Mouse (Mus musculus): ENCODE results near the gene Lgi2.

Gene Lgi2

DNA sequence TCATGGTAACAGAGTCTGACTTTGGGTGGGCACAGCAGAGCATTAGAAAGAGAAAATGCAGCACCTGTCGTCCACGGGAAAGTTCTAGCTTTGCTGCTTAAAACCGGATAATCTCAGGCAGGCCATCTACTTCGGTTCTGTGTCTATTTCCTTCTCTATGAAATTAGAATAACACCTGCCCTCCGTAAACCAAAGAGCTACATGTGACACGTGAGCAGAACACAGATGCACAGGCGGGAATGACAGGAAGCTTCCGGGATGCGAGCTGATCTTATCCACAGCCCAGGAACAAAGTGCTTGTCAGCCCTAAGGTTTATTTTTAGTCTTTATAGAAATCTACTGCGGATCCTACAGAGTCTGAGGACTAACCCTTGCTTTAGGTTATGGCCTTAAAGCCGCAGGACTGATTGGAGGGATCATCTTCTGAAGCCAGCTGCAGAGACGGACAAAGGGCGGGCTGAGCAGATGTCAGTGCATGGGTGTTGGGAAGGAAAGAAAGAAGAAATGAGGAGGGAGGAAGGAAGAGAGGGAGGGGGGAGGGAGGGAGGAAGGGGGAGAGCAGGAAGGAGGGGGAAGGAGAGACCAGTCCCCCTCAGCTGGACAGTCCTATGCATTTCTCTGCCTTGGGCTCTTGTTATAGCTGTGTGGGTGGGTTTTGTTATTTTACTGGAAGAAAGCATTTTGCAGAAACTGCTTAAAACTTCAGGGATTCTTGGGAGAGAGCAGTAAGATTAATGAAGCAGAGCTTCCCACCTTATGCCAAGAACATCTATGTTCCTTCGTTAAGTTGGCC lies 31.3 kb downstream of the Lgi2 start:
- no peak for DNase-seq

DNA sequence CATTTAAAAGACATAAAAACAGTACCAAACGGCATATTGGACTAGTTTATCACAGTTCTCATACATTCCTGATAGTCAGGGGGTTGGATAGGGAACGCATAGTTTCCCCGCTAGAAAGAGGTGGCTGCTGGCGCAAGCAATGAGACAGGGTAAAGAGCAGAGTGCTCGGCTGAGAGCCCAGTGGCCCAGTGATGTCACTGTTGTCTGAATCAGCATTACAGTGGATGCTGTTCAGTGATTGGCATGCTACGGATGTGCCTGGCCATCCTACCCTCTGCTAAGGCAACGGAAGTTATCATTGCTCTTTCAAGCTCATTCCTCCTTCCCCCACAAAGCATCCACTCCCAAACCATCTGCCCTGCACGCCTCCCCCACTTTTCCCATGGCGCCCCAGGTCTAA lies 32.6 kb downstream of the Lgi2 start:
- DNase-seq, result peak; percentile 52

DNA sequence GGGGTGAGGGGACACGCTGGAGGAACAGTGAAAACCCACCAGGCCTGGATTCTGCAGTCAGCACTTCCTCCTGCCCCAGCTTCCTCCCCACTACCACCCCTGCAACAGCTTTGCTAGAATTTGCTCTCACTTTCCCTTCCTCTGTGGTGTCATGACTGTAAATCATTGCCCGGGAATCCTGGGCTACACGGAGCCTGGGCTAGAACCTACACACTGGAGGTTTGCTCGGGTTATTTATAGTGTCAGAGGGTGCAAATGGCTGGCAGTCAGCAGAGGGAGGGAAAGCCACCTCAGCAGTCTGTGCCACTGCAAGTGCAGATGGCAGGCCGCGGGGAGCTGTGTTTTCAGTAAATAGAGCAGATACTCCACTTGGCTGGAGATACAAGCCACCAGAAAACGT lies 37.7 kb downstream of the Lgi2 start:
- no peak for DNase-seq

DNA sequence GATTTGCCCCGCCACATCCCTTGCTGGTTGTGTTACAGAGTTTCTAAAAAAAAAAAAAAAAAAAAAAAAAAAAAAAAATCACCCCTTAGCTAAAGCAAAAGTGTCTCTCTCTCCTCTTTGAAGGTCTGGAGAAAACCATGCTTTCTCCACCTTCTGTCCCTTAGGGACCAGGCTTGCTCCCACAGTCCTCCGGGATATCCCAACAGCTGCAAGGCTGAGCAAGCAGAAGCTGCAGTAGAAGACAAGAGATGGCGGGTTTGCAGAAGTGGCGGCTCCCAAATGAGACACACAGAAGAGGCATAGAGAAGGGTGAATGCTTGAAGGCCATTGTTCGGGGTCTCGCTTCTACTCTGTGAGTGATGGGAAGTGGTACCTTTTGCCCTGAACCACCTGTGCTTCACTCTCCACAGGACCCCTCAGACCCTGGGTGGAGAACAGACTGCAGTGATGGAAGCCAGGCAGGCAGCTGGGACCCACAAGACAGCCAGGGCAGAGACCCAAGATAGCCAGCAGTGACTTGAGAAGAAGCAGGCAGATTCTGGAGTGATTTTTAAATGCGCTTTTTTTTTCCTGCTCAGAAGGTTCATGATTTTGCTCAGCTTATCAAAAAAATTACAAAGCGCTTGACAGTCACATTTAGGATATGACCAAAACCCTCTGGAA lies 39.8 kb downstream of the Lgi2 start:
- DNase-seq, result no peak

DNA sequence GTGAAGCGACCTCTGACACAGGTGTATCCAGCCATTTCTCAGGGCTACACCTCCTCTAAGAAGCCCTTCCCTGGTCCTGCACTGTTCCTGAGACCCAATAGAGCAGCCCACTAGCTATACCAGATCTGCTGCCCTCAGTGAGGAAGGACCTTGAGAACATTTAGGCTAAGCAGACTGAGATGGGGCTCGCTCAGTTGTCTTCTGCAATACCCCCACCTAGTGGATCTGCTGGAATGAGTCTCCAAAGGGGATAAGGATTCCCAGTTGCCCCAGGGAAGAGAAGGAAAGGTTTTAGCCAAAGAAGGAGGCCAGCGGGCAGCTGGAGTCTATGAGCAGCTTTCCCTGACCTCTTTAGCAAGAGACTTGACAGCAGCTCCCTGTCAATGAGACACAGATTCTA lies 42.1 kb downstream of the Lgi2 start:
- peak; percentile 46 for DNase-seq

DNA sequence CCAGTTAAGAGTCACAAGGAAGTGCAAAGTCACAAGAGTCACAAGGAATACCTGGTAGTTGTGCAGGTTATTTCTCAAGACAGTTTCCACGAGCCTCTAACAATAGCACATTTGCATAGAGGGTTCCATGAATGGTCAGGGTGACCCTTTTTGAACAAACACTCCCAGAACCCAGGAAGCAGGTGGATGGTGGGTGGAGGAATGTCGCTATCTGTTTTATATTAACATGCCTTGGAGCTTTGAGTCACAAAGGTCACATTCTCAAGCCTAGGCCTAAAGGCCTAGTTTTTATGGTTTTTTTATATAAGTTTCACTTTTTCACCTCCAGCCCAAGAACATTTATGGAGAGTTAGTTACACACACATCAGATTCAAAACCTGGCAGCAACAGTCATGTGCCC lies 46.3 kb downstream of the Lgi2 start:
- peak; percentile 72 for DNase-seq

DNA sequence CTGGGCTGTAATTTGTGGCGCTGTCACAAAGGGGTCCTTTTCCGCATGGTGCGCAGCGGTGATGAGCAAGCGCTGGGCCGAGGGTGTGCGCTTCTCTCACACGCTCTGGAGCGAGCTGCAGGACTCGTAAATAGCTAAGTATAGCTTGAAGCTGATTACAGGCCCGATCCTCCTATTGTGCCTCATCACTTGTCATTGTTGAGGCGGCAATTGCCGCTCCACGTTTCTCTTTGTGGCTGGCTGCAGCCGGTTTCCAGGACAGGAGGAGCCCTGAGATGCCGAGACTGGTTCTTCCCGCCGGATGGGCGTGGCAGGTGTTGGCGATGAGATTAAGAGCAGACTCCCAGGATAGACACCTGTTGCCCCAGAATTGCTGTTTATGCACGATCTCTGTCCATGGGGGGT lies 50.2 kb downstream of the Lgi2 start:
- no peak for DNase-seq

DNA sequence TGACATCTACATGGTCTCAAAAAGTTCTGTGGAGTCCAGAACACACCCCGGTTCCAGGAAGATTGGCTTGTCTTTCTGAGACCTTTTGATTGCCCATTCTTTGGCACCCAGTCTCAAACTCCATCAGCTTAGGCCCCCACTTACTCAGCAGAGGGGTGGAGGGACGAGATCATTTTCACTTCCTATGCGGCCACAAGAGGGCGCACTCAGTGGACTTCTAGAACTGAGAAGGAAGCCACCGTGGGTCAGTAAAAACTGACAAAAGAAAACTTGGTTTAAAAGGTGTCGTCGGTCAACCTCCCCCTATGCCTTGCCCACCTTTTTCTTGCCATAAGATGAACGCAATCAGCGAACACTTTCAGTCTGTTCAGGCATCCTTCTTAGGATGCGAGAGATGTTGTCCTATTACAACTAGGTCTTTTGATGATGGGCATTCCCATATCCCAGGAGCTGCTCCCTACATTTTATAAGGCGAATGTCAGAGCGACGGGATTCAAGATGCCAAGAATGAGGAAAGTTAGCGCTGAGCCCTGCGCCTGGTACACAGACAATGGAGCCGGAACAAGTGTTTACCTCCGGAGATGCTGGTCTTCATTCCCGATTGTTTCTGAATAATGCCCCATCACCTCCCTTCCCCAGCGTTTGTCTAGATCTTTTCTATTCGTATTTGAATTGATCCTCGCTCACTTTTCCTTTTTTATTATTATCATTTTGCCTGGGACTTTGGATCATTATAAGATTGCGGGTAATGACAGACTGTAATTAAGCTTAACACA lies 50.8 kb downstream of the Lgi2 start:
- DNase-seq, result peak; percentile 69

DNA sequence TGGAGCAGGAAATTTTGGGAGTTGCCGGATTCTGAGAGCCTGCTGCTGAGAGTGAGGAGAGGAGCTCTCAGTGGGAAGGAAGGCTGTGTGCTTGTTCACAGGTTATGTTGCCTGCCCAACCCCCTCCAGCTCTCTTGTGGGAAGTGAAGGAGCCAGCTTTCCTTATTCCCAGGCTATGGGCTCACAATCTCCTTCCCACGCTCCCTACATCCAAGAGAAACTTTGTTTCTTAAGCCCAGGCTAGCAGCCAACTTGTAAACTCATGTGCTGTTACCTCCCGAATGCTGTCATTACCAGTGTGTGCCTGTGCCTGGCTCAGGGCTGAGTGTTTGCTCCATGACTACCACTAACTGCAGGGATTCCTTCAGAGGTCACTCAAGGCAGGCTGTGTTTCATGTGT lies 55.2 kb downstream of the Lgi2 start:
- DNase-seq, result no peak

DNA sequence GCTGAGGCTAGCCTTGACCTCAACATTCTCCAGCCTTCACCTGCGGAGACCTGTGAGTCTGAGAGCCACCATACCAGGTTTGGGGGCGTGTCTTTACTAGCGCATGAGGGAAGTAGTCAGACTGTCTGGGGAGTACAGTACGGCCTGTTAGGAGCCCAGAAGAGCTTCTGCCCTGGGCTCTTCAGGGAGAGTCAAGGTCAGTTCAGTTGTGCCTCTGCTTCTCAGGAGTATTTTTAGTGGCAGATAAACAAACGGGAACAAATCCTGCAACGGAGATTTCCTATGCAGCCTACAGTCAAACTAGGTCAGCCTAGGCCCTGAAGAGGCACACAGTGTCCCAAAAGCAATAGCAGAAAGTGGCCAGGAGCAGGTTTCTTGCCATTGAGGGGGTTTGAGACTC lies 56.8 kb downstream of the Lgi2 start:
- DNase-seq, result no peak

DNA sequence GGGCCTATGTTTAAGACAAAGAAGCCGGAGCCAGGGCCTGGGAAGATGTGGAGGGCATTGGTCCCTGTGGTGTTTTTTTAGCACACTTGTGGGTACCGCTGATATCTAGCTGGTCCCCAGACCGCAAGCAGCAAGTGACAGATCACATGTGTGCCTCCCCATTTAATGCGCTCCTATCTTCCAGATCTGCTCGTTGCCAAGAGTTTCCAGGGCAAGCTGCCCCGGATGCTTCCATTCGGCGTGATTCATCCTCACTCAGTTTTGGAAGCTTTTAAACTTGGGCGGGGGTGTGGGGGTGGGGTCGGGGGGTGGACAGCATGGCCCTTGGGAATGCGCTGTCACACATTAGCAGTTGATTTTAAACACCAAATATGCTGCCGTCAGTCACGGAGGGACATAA lies 61.6 kb downstream of the Lgi2 start:
- DNase-seq, result no peak

DNA sequence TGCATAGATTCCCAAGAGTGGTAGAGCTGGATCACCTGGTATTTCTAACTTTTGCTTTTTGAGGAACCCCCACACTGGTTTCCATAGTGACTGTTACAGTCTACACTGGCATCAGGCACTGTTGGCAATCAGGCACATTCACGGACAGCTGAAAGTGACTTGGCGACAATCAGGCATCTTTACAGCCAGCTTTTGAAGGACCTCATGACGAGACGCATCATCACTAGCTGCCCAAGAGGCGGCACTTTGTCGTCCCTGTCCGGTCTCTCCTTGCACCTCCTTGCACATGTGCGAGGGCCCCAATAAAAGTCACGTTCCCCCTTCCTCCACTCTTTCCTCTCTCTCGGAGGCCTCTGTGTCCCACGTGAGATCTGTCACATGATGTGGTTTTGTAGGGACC lies 62.1 kb downstream of the Lgi2 start:
- DNase-seq, result no peak

DNA sequence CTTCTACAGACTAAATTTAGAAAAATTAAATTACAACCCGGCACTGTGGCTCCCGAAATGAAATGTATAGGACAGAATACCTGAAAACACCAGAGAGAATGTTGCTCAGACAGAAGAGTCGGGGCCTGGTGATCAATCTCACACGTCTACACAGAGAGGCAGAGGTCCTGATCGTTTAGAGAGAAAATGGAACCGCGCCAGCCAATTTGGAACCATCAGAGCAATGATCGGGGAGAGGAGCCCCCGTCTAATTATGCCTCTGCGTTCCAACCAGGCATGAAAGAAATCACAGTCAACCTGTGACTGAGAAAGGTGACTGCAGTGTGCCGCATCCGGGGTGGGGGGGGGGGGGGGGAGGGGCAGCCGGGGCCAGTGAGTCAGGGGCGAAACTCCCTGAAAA lies 70.6 kb downstream of the Lgi2 start:
- no peak for DNase-seq

DNA sequence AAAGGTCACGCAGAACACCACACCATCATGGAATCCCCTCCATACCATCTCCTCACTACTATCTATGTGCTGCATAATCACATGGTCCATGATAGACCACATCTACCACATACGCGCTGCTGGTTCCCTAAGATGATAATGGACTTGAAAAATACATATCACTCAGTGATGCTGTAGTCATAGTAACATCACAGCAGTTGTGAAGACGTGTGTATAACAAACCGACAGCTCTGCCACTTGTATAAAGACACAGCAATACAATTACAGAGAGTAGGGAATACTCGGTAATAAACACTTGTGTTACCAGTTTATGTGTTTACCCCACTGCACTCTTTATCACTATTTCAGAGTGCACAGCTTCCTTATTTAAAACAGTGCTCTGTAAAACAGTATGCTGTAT lies 74.8 kb downstream of the Lgi2 start:
- no peak for DNase-seq

DNA sequence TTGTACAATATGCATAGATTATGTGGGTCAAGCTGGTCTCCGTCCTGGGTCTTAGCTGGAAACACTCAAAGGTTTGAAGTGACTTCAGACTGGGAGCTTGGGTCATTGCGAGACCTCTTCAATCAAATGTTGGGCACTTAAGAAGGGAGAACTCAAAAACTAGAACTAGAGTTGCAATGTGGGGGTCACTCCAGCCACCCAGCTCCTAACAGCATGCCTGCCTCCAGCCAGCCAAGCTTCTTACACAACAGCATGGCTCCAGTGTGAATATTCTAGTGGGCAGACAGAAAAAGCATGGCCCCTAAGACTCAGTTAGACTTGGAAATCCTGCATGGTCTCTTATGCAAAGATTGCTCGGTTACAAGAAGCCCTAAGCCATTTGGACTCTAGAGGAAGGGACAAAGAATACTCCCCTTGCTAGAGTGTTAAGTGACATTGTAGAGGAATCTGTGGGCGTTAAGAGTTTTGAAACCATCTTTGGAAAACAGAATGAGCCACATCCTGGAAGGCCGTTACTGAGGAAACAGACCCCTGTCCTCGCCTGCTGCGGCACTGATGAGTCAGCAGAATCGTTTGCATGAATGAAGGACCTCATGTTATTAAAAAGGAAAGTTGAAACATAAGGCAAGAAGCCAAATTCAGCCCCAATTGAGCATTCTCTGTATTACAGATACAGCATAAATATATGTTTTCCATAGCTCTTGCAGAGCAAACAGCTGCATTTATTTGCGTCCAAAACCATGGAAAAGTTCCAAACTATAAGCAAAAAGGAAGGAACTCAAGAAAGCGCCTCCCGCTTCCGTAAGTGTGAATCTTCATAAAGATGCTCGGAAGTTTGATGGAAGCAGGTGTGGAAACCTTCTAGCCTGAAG lies 78.5 kb downstream of the Lgi2 start:
- no peak for DNase-seq
